Mouse (Mus musculus) ES-Bruce4 (cell line): ENCODE results near the gene Hivep3. TPM values are rescaled to one million over a fixed set of nuclear protein-coding genes. Genes with fewer than 3 reads are reported as not detected.
A peak's percentile ranks its signal among the peaks of the same experiment; 100 is the strongest.

ENCODE experiments used
- H3K27ac ChIP-seq: 2 replicates; pipeline ENCODE4 v1.5.1; 2012; ENCODE audit warnings: low read length, inconsistent platforms; ENCODE audit not compliant: insufficient read depth
- H3K27me3 ChIP-seq: 2 replicates; pipeline ENCODE4 v1.6.1; 2012; ENCODE audit warnings: mild to moderate bottlenecking, low read length, inconsistent platforms; ENCODE audit not compliant: control insufficient read depth, poor library complexity, insufficient read depth, severe bottlenecking
- H3K36me3 ChIP-seq: 2 replicates; pipeline ENCODE4 v1.6.1; 2012; ENCODE audit warnings: inconsistent platforms, mild to moderate bottlenecking, low read length, moderate library complexity; ENCODE audit not compliant: control insufficient read depth, poor library complexity, insufficient read depth, severe bottlenecking
- H3K4me1 ChIP-seq: one replicate; pipeline ENCODE4 v1.8.1; 2011; ENCODE audit warnings: low read length; ENCODE audit not compliant: control insufficient read depth, insufficient read depth
- H3K4me3 ChIP-seq: 2 replicates; pipeline ENCODE4 v1.5.1; 2011; ENCODE audit warnings: low read depth, mild to moderate bottlenecking, low read length
- H3K9ac ChIP-seq: 2 replicates; pipeline ENCODE4 v1.6.1; 2012; ENCODE audit warnings: low read depth, mild to moderate bottlenecking, inconsistent platforms; ENCODE audit not compliant: poor library complexity, severe bottlenecking
- H3K9me3 ChIP-seq: replicated peaks from 2 replicates; pipeline ENCODE4 v1.6.1; 2012; ENCODE audit warnings: mild to moderate bottlenecking, low read length, inconsistent platforms; ENCODE audit not compliant: control insufficient read depth, poor library complexity, insufficient read depth, severe bottlenecking
- CTCF ChIP-seq: IDR thresholded peaks from one replicate; pipeline ENCODE4 v1.8.1; 2011; ENCODE audit warnings: low read depth, low read length
- EP300 ChIP-seq: IDR thresholded peaks from 2 replicates; pipeline ENCODE4 v1.6.1; 2011; ENCODE audit warnings: low read depth, low read length; ENCODE audit not compliant: insufficient read depth
- POLR2A ChIP-seq: IDR thresholded peaks from one replicate; pipeline ENCODE4 v1.8.1; 2011; ENCODE audit warnings: low read length; ENCODE audit not compliant: insufficient read depth
- polyA plus RNA-seq: library from polyadenylated mRNA; stranded (reverse); fragments of >200 nt; gene quantifications from 2 replicates; pipeline ENCODE4 v1.2.4, GENCODE M21; 2011; ENCODE audit warnings: low read depth; ENCODE audit not compliant: missing spikeins, insufficient read depth, insufficient read length

The Hivep3 gene
- polyA plus RNA-seq, 1 experiment, result 0.79 TPM

- no peak overlapping the region for H3K9ac ChIP-seq
- H3K27me3 ChIP-seq, result no peaks in the 10 kb centered on the region
- no peaks in the 10 kb centered on the region for H3K36me3 ChIP-seq
- H3K4me1 ChIP-seq, result no peaks in the 10 kb centered on the region
- H3K9me3 ChIP-seq, result no peaks in the 10 kb centered on the region
- TF ChIP-seq POLR2A, result no peak
- TF ChIP-seq CTCF, result no peak
- TF ChIP-seq EP300, result no peak
- no peak overlapping the region for H3K4me3 ChIP-seq
- no peak overlapping the region for H3K27ac ChIP-seq
Observed at GRCm38 (mm10) chr4:120107787-120108186, 374.2 kb downstream of the Hivep3 start.

- Histone ChIP-seq H3K9ac (no peak overlapping the region), H3K4me1 (no peaks in the 10 kb centered on the region), H3K36me3 (no peaks in the 10 kb centered on the region), H3K27ac (no peak overlapping the region), H3K9me3 (no peaks in the 10 kb centered on the region), H3K4me3 (no peak overlapping the region), H3K27me3 (no peaks in the 10 kb centered on the region)
- TF ChIP-seq EP300, result no peak
- no peak for TF ChIP-seq POLR2A
- no peak for TF ChIP-seq CTCF
Observed at GRCm38 (mm10) chr4:120115516-120115915, 381.9 kb downstream of the Hivep3 start.

DNA sequence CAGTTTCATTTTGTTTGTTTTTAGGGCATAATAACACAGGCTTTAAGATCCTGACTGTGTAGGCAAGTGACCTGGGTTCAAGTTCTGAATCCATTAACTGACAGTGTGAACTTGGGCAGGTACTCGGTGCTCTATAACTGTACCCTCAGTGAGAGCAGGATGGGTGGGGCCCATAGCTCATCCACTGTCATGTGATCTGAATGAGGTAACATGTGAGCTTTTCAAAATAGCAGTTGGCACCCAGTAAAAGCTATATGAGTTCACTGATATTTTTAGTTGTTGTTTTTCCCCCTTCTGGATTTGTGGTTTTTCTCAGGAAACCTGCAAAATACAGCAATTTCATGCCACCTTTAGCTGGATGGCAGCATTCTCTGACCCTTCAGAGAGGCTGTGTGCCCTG lies 382.7 kb downstream of the Hivep3 start:
- Histone ChIP-seq H3K27me3 (no peaks in the 10 kb centered on the region), H3K27ac (no peak overlapping the region), H3K36me3 (no peaks in the 10 kb centered on the region), H3K9ac (no peak overlapping the region), H3K4me1 (no peaks in the 10 kb centered on the region), H3K4me3 (no peak overlapping the region), H3K9me3 (no peaks in the 10 kb centered on the region)
- TF ChIP-seq CTCF (no peak), POLR2A (no peak), EP300 (no peak)

DNA sequence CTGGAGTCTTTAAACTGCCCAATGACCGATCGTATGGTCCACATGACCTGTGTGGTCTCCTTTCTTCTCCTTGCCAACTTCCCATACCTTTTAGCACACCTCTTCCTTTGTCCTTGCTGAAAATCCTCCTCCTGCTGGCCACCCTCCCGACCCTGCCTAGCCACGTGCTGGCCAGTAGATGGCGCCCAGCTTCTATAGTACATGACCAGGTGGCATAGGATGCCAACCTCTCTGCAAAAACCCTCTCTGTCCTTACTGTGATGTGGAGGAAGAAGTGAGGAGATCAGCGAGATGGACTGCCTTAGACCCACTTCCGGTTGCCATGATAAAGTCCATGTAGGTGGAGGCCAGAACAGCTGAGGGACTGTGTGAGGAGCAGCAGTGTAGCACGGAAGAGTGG lies 386.7 kb downstream of the Hivep3 start:
- H3K4me3 ChIP-seq, result no peak overlapping the region
- TF ChIP-seq CTCF, result peak; percentile 86
- no peak for TF ChIP-seq POLR2A
- H3K9ac ChIP-seq, result no peak overlapping the region
- H3K27ac ChIP-seq, result no peak overlapping the region
- H3K4me1 ChIP-seq, result no peaks in the 10 kb centered on the region
- H3K27me3 ChIP-seq, result no peaks in the 10 kb centered on the region
- H3K9me3 ChIP-seq, result no peaks in the 10 kb centered on the region
- H3K36me3 ChIP-seq, result no peaks in the 10 kb centered on the region

DNA sequence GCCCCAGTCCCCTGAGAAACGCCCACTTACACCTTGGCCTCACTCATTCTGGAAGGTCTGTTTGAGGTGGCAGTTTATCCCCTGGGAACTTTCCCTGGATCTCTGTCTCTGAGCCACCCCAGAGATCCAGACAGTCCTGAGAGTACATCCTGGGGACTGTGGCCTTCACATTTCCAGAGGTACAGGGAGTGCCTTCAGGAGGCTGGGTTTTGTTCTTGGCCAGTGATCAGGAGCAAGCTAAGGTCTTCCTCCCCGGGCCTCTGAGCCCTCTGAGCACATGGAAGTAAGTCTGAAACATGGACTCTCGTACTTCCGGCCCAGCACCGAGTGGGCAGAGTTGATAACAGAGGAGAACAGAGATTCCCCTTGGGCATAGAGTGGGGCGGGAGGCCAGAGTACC lies 391.1 kb downstream of the Hivep3 start:
- Histone ChIP-seq H3K4me1 (no peaks in the 10 kb centered on the region), H3K4me3 (no peak overlapping the region), H3K9me3 (no peaks in the 10 kb centered on the region), H3K27ac (no peak overlapping the region), H3K27me3 (no peaks in the 10 kb centered on the region), H3K9ac (no peak overlapping the region), H3K36me3 (no peaks in the 10 kb centered on the region)
- TF ChIP-seq POLR2A (no peak), CTCF (no peak), EP300 (no peak)

GRCm38 (mm10) chr4:120126047-120126446 lies 392.5 kb downstream of the Hivep3 start:
- Histone ChIP-seq H3K27ac (no peak overlapping the region), H3K4me3 (no peak overlapping the region), H3K36me3 (no peaks in the 10 kb centered on the region), H3K27me3 (no peaks in the 10 kb centered on the region), H3K9me3 (no peaks in the 10 kb centered on the region), H3K4me1 (no peaks in the 10 kb centered on the region), H3K9ac (no peak overlapping the region)
- no peak for TF ChIP-seq EP300
- no peak for TF ChIP-seq CTCF
- no peak for TF ChIP-seq POLR2A
